Mouse (Mus musculus): ENCODE results near the gene Rgs10.

DNA sequence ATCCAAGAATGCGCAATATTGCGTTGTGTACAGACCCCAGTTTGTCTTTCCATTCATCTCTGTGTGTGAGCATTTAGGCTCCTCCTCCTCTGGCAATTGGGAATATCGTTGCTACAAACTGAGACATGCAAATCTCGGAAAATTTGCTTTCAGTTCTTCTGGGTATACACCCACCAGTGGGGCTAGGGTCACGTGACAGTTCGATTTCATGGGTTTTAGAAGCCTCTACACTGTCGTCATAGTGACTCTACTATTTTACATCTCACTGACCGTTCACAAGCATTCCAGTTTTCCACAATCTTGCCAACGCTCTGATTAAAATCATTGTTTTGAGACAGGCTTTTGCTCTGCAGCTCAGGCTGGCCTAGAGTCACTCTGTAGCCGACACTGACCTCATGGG, 14.0 kb upstream of the Rgs10 start:
- TF ChIP-seq POLR2A (IDR thresholded peaks at IDR 0.05; ENCODE audit: borderline replicate concordance, extremely low read depth, insufficient read depth, insufficient read length, poor library complexity, severe bottlenecking): no peak
- TF ChIP-seq CTCF (IDR thresholded peaks at IDR 0.05; ENCODE audit: borderline replicate concordance, extremely low read depth, insufficient read depth, insufficient read length): no peak
